Mouse (Mus musculus): ENCODE data around the gene Tirap.

DNA sequence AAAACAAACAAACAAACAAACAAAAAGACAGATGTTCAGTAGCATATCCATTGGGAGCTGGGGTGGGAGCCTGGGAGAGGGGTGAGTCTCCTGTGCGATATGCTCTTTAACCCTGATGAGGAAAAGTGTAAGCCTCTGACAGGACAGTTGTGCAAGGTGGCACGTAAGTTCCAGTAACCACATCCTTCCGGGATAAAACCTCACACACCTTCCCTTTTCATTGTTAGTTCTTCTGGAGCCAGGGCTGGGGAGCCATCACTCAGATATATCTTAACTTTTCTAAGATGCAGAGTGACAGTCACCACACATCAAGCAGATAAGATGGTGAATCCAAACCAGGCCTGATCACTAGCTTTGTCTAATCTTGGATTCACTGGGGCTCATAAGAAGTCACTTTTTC lies 6.0 kb downstream of the Tirap start:
- TF ChIP-seq CTCF (IDR thresholded peaks at IDR 0.05; ENCODE audit: borderline replicate concordance, extremely low read depth, insufficient read depth, insufficient read length), result no peak
- TF ChIP-seq POLR2A (IDR thresholded peaks at IDR 0.05; ENCODE audit: borderline replicate concordance, extremely low read depth, insufficient read depth, insufficient read length, poor library complexity, severe bottlenecking), result no peak
